Mouse (Mus musculus) c-Kit-positive CD71-positive TER-119-positive erythroid progenitor cells, embryonic 14.5 days (primary cell): Measurements from ENCODE around the gene Ptpn3.

ENCODE experiments used
- DNase-seq: peaks from one replicate; pipeline ENCODE4 v3.0.0-alpha.2; 2013; ENCODE audit warnings: low spot score

Ptpn3 gene

GRCm38 (mm10) chr4:57301410-57302313 lies at the start of gene Ptpn3:
Ptpn3 (minus strand) TSS chr4:57301837.
- DNase-seq: no peak

- DNase-seq: no peak
These were observed 48.9 kb upstream of the Ptpn3 start for GRCm38 (mm10) chr4:57350541-57350940.

- DNase-seq: no peak
These were observed 42.4 kb upstream of the Ptpn3 start for GRCm38 (mm10) chr4:57343996-57344395.

- no peak for DNase-seq
These were observed 37.3 kb upstream of the Ptpn3 start for GRCm38 (mm10) chr4:57338923-57339322.

DNA sequence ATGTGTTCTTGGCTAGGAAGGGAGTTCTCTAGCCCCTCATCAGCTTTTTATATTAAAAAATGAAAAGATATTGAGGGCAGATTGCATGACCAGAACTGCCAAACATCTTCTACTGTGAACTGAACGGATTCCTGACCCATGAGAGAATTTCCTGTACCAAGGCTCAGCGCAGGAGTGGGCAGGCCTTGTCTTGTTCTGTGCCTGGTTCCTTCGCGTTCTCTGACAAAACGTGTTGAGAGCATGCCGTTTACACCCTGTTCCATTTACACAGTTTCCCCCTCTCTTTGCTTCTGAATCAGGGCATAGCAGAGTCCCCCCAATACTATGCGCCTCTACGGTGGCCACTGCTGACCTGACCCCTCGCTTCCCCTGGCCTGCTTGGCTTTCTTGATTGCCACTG lies 36.4 kb upstream of the Ptpn3 start:
- DNase-seq: no peak

DNA sequence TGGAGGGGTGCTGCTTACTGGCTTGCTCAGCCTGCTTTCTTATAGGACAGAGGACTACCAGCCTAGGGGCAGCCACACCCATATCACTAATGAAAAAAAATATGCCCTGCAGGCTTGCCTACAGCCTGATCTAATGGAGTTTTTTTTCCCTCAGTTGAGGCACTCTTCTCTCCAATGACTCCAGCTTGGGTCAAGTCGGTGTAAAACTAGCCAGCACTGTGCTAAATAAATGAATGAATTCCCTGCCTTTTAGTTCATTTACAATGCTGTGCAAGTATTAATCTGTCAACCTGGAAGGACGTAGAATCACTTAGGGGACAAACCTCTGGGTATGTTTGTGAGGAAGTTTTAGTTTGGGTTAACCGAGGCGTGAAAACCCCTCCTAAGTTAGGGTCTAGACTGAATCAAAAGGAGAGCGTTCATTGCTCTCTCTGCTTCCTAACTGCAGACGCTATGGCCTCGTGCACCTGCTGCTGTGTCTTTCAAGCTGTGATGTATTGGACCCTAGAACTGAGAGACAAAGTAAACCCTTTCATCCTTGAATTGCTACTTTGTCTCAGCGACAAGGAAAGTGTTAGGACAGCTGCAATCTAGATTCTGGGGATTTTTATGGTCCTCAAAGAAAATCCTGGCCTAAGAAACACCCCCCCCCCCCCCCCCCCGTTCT lies 33.5 kb upstream of the Ptpn3 start:
- no peak for DNase-seq

DNA sequence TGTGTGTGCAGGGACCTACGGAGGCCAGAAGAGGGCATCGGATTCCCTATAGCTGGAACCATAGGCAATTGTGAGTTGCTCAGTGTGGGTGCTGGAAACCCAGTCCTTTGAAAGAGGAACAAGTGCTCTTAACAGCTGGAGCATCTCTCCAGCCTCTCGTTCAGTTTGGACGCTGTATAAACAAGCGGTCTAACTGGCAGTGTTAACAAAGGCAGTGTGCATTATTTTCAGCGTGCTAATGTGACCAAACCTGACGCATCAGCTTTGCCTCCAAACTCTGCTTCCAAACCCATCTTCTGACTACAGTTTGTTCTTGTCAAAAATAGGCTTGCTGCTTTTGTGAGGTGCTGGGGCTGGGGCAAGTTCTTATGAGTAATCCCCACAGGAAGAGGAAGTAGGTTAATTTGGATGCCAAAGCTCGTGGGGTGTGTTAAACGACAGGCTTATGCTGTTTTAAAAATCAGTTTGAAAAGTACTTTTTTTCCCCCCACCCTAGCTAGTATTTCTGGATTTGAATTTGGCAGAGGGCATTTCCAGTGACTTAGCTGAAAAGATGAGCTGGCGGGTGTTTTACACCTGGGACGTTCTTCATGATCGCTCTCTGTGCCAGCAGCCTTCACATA lies 32.4 kb upstream of the Ptpn3 start:
- DNase-seq: no peak

DNA sequence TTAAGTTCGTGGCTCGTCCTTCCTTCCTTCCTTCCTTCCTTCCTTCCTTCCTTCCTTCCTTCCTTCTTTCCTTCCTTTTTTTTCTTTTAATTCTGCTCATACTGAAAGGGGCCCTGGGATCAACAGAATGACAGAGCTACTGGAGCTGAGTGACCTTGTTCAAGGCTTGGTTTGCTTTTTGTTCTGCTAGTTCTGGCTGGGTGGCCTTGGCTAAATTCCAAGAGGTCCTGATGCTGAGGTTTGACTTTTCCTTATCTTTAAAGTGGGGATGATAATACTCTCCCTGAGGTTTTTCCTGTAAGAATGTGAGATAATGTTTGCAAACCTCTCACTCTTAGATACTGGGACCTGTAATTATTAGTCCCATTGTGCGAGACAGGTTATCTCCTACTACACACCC lies 30.9 kb upstream of the Ptpn3 start:
- DNase-seq: no peak

GRCm38 (mm10) chr4:57320606-57321327 lies 19.1 kb upstream of the Ptpn3 start:
- DNase-seq: no peak

GRCm38 (mm10) chr4:57318525-57319212 lies 17.0 kb upstream of the Ptpn3 start:
- no peak for DNase-seq

GRCm38 (mm10) chr4:57312256-57313166 lies 10.9 kb upstream of the Ptpn3 start:
- DNase-seq: no peak

DNA sequence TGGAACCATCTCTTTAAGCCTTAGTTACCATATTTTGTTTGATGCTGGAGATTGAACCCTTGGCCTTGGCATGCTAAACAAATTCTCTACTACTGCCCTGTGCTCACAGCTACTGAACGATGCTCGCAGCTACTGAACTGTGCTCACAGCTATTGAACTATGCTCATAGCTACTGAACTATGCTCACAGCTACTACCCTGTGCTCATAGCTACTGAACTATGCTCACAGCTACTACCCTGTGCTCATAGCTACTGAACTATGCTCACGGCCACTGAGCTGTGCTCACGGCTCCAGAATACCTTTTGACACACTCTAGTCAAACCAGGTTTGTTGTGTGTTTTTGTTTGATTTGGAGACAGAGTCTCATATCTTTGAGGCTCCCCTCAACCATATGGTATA lies 10.1 kb upstream of the Ptpn3 start:
- no peak for DNase-seq

DNA sequence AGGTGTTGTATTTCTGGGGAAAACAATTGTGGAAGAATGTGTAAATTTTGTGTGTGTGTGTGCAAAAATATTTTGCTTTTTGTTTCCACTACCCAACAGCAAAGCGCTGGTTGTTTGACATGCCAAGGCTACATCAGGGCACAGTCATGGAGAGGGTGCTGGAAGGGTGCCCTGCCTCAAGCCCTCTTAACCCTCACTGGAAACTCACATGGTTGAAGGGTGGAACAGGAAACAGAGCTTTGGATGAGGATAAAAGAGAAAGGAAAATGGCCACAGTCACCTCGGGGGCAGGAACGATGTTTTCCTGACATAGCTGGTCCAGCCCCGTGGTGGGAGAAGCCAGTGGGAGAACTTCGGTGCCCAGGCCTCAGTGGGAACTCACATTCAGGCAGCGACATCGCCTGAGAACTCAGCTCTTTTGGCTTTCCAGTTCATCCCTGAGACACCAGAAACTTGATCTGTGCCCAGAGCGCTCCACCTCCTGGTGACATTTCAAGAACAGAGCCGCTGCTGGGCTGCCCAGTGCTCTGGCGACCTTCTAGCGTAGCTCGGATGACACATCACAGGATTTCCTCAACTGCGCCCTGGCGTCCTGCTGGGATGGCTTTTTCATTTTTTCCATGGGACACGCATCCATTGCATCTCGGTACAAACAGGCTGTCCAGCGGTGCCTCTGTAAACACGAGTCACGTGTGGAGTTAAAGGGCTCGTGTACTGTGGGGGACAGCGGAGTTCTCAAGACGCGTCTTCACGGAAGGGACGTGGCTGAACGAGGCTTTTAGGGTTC lies 6.8 kb upstream of the Ptpn3 start:
- no peak for DNase-seq

DNA sequence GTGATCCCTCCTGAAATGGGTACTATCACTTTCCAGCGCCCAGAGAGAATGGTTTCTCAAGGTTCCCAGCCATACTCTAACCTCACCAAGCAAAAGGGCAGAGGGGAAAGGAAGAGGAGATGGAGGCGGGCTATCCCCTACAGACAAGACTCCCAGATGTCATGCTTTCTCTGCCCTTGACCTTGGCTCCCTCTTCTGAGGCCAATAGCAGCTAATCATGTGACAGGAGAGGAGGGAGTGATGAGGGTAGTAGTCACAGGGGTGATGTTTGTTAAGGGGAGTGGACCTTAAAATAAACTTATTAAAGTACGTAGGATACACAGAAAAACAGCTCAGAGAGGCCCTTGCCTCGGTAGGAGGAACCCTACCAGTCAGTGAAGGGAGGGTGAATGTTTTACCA lies 6.1 kb upstream of the Ptpn3 start:
- no peak for DNase-seq

DNA sequence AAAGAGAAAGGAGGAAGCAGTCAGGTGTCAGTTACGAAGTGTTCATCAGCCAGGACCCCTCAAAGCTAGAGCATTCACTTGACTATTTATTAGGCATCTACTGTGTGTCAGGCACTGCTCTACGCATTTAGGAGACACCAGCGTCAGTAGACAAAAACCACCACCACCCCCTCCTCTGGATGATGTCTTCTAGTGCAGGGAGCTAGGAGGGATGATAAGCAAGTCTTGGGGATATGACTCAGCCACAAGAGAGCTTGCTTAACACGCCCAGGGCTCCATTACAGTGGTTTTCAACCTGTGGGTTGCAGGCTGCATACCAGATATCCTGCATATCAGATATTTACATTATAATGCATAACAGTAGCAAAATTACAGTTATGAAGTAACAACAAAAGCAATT lies 4.6 kb upstream of the Ptpn3 start:
- DNase-seq: no peak

DNA sequence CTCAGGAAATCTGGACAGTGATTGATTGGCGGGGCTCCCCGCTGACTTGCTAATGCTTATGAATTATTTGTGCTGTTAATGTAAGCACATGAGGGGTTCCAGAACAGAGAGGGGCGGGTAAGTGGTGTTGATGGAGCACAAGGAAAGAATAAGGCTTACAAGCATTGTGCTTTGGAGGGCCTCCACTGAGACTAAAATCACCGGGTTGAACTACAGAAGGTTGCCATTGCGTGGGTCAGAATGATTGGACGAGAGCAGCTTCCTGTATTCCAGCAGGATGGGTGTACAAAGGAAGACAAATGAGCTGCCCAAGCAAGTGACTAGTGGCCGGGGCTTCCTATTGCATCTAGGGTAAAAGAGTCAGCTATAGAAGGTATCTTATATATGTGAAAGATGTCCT lies 4.0 kb upstream of the Ptpn3 start:
- no peak for DNase-seq

- no peak for DNase-seq
These were observed 898 bp downstream of the Ptpn3 start for GRCm38 (mm10) chr4:57300469-57301409.

GRCm38 (mm10) chr4:57299701-57300468 lies 1.8 kb downstream of the Ptpn3 start:
- no peak for DNase-seq
